Mouse (Mus musculus): ENCODE data around the gene Pnkp.

Pnkp gene

GRCm38 (mm10) chr7:44857042-44857552, at the start of gene Pnkp:
Gene Pnkp, plus strand, starts transcription at chr7:44857139.
- DNase-seq (ENCODE audit: low read depth, low spot score), result peak; percentile 89

DNA sequence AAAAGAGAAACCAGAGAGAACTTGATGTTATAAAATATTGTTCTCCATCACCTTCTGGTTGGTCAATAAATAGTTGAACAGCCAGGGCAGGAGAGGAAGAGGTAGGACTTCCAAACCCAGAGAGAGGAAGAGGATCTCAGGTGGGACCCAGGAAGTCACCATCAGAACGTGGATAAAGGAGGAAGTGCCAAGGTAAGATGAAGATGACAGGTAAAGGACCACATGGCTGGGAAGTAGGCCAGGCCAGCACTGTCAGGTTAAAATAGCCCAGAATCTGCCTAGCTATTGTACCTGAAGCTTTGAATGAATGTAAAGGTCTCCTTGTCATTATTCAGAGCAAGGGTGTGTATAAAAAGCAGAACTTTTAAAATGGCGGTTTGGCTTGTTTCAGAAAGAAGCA, 48.0 kb upstream of the Pnkp start:
- DNase-seq (ENCODE audit: low read depth, low spot score), result no peak

DNA sequence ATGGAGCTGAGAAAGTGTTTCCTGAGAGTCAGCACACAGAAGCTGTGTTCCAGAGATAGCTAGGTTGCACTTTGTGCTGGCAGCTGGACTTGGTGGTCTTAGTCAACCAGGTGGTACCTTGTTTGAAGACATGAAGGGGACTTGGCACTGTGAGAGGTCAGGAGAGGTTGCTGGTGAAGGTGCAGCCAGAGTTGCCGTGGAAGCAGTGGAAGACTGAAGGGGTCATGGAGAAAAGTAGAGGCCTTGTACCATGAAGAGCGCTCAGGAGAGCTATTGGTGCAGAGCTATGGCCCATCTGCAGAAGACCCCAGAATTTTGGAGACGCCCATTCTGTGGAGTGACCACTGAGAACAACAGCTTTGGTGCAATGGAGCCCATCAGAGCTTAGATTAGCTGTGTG, 47.5 kb upstream of the Pnkp start:
- no peak for DNase-seq (ENCODE audit: low read depth, low spot score)

DNA sequence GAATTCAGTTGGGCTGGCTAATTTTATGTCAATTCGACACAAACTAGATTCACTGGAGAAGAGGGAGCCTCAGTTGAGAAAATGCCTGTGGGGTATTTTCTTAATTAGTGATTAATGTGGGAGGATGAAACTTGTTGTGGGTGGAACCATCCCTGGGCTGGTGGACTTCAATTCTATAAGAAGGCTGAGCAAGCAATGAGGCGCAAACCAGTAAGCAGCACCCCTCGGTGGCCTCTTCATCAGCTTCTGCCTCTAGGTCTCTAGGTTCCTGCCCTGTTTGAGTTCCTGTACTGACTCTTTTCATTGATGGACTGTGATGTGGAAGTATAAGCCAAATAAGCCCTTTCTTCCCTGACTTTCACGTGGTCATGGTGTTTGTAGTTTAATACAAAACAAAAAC, 46.6 kb upstream of the Pnkp start:
- DNase-seq (ENCODE audit: low read depth, low spot score), result no peak

DNA sequence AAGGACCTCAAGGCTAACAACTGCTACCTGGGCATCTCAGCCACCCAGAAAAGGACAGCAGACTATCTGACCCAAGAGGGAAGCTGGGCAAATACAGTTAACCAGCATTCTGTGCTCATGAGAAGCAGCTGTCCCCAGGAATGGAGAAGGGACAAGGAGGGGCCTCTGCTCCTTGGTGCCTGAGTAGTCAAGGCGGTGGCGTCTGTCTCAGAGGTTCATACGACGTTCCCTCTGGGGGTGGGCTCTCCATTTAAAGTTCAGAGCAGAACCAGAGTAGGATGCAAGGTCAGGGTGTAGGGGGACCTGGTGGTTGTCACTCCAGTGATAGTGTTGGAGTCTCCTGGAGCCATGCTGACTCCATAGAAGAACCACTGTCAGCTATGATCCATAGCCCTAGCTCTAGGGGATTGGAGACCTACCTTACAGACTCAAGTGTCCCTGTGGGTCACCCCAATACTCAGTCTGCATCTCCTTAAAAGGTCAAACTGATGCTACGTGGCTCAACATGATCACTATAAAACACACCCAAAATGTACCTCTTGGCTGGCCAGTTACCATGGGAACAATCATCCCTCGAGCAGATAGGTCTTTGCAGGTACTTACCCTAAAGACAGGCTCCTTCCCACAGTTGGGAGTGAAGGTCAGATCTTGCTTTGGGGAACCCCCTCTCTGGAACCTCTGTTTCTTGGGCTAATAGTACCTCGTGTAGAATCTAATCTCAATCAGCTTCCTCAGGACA, 46.0 kb upstream of the Pnkp start:
- DNase-seq (ENCODE audit: low read depth, low spot score), result no peak

GRCm38 (mm10) chr7:44812651-44813325, 44.2 kb upstream of the Pnkp start:
- no peak for DNase-seq (ENCODE audit: low read depth, low spot score)

DNA sequence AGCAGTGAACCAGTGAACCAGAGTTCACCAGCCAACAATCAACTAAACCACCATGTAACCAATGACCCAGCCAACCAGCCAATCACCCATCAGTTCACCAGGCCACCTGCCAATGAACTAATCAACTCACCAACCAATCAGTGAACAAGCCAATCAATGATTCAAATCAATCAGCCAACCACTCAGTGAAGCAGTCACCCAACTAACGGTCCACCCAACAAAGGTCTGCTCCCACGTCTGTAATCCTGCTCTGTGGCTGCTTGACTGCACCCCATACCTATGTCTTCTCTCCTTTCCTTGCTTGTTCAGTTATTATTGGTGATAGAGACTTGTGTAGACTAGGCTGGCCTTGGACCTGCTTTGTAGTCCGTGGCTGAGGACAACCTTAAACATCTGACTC, 43.0 kb upstream of the Pnkp start:
- no peak for DNase-seq (ENCODE audit: low read depth, low spot score)

GRCm38 (mm10) chr7:44814423-44814822, 42.5 kb upstream of the Pnkp start:
- DNase-seq (ENCODE audit: low read depth, low spot score), result no peak

DNA sequence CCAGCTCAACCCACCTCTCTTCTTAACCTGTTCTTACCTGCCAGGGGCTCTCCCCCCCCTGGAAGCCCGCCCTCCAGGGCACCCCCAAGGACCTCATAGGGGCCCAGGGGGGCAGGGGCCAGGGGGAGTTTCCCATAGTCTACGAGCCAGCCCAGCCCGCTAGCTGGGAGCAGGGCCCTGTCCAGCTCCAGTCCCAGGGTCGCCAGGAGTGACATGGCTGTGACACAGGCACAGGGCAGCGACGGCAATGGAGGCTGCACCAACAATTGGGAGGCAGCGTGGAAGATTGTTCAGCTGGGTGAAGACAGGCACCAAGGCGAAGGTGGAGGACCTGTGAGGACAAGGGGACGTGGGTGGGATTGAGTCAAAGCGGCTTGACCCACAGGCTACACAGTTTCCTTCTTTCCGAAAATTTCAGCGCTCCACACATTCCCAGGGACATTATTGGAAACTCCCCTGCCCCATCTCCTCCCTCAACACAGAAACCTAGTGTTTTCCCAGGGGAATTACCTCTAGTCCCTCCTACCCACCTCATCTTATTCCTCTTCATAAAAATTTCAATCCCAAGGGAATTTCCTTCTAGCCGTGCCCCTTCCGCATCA, 41.9 kb upstream of the Pnkp start:
- DNase-seq (ENCODE audit: low read depth, low spot score), result peak; percentile 35

DNA sequence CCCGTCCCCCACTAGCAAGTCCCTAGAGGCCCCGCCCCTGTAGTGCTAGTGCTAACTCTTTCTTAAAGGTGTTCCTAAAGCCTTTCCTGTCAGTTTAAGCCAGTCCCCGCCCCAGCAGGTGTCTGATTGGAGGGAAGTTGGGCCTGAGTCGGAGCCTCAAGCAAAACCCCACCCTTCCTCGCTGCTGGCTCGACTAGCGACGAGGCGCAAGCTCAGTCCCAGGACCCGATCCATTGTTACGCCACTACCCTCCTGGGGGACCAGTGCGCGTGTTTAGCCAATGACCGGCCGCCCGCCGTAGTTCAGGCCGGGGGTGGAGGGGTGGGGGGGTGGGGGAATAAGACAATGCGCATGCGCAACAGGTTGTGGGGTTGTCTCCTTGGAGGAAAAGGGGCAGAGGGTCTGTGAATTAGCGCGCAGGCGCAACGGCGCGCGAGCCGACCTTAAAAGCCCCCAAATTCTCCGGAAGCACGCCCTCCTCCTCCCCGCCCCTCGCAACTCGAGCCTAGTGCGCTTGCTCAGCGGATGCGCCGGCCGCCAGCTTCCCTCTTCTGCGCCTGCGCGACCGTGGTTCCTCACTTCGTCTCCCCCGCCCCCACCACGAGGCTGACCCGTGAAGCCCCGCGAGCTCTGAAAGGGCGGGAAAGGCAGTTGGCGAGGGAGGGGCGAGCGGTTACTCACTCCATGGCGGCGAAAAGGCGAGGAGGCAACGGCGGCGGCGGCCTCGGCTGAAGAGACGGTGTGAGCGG, 41.0 kb upstream of the Pnkp start, which contains the start of the genes Nup62 and Il4i1:
Nup62 (plus strand) TSS at position 368 of the 749 bp plus-strand sequence.
Il4i1 (plus strand) TSS at position 667 of the 749 bp plus-strand sequence.
- peak; percentile 99 for DNase-seq (ENCODE audit: low read depth, low spot score)

GRCm38 (mm10) chr7:44816470-44817021, 40.4 kb upstream of the Pnkp start, which contains the start of gene Atf5:
Gene Atf5, minus strand, starts transcription at chr7:44816658.
- no peak for DNase-seq (ENCODE audit: low read depth, low spot score)

GRCm38 (mm10) chr7:44817441-44817840, 39.5 kb upstream of the Pnkp start:
- DNase-seq (ENCODE audit: low read depth, low spot score), result no peak

DNA sequence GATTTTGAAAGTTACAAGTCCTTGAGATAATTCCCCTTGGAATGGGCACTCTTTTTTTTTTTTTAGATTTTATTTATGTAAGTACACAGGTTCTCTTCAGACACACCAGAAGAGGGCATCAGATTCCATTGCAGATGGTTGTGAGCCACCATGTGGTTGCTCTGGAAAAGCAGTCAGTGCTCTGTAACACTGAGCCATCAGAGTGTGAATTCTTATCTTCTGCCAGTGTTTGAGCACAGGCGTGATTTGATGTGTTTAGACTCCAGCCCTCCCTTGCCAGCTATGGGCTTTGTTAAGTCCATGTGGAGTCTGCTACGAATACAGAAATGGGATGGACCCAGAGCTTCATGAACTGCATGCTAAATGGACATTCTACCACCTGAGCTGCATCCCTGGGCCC, 38.8 kb upstream of the Pnkp start:
- no peak for DNase-seq (ENCODE audit: low read depth, low spot score)

DNA sequence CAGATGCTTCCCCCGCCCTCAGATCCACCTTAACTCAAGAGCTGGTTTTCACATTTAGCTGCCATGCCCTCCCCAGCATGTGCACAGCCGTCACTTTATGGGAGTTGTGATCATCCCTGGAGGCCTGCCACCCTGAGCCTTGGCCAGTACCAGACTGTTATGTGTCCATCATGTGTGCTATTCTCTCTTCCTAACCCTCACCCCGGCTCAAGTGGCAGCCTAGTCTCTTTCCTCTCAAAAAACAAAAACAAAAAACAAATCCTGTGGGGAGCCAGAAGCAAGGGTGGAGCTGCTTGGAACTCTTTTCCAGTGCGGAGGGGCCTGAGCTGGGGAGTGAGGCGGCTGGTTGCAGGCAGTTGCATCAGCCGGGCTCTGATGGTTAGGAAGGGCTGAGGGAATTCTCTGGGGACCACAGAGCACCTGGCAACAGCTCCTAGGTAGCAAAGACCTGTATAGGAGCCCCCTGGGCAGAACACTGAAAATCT, 38.1 kb upstream of the Pnkp start:
- no peak for DNase-seq (ENCODE audit: low read depth, low spot score)

DNA sequence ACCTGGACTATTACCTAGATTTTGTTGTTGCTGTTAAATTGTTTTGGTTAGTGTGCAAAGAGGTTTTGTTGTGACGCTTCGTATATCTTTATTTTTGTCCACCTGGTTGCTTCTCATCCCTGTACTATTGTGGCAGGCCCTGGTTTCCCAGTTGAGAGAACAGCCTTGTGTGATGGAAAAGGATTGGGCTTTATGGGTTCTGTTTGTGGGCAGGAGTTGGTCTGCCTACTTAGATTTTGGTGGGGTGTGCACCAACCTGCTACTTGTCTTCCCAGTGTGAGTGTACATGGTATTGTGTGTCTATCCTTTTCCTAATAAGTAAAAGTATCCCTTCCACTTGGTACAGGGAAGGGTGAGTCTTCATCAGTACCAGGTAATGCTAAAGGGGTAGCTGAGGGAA, 37.5 kb upstream of the Pnkp start:
- no peak for DNase-seq (ENCODE audit: low read depth, low spot score)

- DNase-seq (ENCODE audit: low read depth, low spot score), result no peak
These were observed 37.1 kb upstream of the Pnkp start for GRCm38 (mm10) chr7:44819863-44820262.

- no peak for DNase-seq (ENCODE audit: low read depth, low spot score)
These were observed 36.4 kb upstream of the Pnkp start for GRCm38 (mm10) chr7:44820525-44820924.

DNA sequence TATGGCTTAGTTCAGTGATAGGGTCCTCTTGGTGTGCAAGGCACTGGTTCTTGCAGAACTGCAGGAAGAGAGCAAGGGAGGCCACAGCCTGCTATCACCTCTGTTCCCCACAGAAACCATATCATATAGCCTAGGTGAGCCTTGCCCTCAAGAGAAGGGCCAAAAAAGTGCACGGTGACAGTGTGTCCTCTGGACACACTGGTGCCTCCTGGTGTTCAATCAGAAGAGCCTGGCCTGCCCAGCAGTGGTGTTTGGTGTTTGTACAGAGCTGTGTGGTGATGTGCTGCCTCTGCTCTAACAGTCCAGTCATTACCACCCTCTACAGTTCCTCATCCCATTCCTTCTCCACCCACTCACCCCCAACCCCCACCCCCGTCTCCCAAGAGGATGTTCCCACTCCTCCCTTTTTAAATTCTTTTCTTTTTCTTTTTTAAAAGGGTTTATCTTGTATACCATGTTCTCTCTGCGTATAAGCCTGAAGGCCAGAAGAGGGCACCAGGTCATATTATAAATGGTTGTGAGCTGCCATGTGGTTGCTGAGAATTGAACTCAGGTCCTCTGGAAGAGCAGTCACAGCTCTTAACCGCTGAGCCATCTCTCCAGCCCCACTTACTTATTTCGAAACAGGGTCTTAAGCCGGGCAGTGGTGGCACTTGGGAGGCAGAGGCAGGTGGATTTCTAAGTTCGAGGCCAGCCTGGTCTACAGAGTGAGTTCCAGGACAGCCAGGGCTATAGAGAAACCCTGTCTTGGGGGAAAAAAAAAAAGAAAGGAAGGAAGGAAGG, 35.1 kb upstream of the Pnkp start:
- DNase-seq (ENCODE audit: low read depth, low spot score), result peak; percentile 33

GRCm38 (mm10) chr7:44823409-44823808, 33.5 kb upstream of the Pnkp start:
- DNase-seq (ENCODE audit: low read depth, low spot score), result peak; percentile 56

GRCm38 (mm10) chr7:44824872-44825271, 32.1 kb upstream of the Pnkp start:
- DNase-seq (ENCODE audit: low read depth, low spot score), result peak; percentile 90

All from CD4-positive, CD25-positive, alpha-beta regulatory T cell, adult 2 months (primary cell).